Mouse (Mus musculus): ENCODE measurements around the gene Kif5a. TPM values are rescaled to one million over a fixed set of nuclear protein-coding genes. Genes with fewer than 3 reads are reported as not detected.
A peak's percentile ranks its signal among the peaks of the same experiment; 100 is the strongest.

The Kif5a gene
- total RNA-seq, 2 experiments from 2014 or later, result 0.41 to 0.89 TPM

- peak; percentile 94 to 98 for DNase-seq
These were observed 3.3 kb upstream of the Kif5a start, which contains the start of gene Dctn2 for GRCm38 (mm10) chr10:127266112-127267091. Dctn2 (plus strand) TSS chr10:127266368.

GRCm38 (mm10) chr10:127265727-127266111 is 2.6 kb upstream of the Kif5a start:
- DNase-seq, result no peak

DNA sequence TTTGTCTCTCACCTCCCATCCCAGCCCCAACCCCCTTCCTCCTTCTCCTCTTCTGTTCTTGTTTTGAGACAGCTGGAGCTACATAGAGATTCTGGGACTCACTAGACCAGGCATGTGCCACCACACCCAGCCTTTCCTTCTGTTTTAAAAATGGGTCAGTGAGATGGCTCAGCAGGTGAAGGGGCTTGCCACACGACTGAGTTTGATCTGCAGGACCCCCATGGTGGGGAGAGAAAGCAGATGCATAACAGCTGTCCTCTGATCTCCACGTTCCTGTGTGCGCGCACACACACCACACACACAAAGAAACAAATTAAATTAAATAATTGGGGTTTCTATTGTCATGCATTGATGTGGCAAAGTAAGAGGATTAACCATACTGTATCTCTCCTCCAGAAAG is 1.8 kb upstream of the Kif5a start:
- no peak for DNase-seq

- no peak for DNase-seq
These were observed 1.2 kb upstream of the Kif5a start for GRCm38 (mm10) chr10:127264336-127264735.

DNA sequence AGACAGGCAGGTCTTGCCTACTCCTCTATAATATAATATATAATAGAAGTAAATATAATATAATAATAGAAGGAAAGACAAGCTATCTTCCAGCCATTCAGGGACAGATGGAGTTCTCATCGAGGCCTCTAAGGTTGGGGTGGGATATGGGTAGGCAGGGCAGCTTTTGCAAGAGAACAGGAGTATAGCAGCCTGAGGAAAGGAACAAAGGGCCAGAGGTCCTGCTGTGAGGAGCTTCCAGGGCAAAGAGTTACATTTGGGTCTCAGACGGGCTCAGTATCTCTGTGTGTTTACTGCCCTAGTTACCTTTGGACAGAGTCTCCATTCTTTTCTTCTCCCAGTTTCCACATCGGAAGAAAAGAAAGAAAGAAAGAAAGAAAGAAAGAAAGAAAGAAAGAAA is 483 bp upstream of the Kif5a start:
- no peak for DNase-seq

DNA sequence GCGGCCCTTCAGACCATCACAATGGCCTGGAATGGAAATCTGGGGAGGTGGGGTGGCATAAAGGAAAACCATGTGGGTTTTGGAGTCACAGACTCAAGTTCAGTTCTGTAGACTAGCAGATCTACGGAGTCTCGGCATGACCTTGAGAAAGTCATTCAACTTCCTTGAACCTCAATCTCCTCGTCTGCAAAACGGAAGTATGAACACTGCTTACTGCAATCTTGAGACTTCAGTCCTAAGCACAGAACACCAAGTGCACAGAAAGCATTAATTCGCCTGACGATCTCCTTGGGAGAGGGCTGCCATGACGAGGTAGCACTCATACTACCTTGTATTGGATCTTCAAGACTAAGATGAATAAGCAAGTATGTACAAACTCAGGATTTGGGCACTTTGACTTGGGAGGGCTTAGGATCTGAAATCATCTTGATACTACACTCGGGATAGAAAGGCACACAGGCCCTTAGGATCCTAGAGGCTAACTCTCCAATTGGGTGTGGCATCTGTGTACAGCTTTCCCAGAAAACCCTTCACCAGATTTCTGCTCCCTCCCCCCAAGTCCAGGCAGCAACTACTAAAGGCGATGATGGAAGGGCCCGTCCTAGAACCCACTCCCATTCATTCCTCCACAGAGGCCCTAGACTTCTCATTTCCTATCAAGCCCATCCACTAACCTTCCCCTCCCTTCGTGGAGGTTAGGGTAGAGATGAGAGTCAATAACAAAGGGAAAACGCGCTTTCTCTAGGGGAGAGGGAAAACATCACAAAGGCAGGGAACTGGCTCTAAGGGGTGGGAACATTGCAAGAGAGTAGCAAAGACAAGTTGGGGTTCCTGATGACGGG is 1.2 kb downstream of the Kif5a start:
- DNase-seq, result no peak

DNA sequence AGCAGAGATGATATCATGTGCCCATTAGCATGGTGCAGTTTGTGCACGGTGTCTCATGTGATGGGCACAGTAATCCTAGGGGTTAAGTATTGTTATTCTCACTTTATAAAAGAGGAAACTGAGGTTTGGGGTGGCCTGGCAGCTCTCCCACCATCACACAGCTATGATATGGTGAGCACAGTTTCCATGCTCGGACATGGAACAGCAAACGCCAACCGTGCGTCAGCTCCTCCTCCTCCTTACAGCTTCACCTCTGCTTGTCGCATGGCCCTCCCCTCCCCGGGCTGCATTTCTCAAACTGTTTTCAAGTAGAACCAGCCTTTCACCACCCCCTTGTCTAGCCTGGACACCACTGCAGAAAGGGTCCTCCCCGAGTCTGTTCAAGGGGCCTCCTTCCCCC is 4.7 kb downstream of the Kif5a start:
- no peak for DNase-seq

- DNase-seq, result no peak
These were observed 5.4 kb downstream of the Kif5a start for GRCm38 (mm10) chr10:127257790-127258189.

DNA sequence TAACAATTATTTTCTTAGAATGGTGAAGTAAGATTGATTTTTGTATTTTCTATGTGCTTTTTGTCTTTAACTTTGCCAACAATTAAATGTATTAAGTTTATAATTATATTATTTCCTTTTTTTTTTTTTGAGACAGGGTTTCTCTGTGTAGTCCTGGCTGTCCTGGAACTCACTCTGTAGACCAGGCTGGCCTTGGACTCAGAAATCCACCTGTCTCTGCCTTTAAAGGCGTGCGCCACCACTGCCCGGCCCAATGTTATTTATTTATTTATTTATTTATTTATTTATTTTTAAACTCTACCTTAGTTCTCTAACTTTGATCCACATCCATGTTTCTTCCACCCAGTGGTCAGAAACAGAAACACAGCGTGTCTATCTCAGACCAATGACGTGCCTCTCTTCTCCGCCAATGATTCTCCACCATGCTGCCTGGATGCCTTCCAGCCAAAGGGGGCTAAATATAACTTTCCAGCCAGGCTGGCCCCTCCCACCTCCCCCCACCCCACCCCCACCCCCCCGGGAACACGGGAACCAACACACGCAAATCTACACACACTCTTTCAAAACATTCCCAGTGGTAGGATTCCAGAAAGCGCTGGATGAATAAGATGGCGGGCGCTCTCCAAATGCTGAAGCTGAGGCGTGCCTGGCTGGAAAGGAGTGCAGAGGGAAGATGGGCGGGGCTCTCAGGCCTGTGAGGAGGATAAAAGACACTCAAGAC is 7.4 kb downstream of the Kif5a start:
- DNase-seq, result peak; percentile 59 to 78

DNA sequence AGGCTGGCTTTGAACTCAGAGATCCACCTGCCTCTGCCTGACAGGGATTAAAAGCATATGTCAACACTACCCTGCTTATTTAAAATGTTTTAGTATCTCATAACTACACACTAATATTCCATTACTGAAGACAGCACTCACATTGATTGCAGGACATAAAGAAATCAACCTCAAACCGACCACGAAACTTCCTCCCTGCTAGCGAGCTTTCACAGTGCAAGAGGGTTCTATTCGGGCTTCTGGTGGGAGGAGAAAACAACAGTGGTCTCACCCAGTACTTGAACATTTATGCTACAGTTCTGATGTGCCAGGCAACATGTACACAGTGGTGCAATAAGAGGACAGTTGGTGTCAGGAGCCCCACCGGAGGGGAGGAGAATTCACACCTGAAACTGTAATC is 12.3 kb downstream of the Kif5a start:
- no peak for DNase-seq

GRCm38 (mm10) chr10:127238241-127238824 is 24.8 kb downstream of the Kif5a start:
- no peak for DNase-seq

DNA sequence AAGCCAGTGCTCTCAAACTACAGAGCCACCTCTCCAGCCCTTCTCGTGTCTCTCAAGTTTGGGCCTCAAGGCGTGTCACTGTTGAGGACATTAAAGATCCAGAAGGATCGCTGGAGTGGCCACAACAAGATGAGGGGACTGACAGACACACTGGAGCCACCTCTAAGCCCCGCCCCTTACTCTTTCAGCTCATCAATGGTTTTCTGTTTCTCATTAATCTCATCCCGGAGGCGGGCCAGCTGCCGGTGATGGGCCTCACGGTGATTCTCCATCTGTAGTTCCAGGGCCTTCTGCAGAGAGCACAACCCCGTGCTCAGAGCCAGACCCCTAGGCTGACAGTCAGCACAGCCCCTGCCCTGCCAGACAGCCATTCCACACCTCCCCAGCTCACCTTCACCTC is 26.6 kb downstream of the Kif5a start:
- DNase-seq, result no peak

DNA sequence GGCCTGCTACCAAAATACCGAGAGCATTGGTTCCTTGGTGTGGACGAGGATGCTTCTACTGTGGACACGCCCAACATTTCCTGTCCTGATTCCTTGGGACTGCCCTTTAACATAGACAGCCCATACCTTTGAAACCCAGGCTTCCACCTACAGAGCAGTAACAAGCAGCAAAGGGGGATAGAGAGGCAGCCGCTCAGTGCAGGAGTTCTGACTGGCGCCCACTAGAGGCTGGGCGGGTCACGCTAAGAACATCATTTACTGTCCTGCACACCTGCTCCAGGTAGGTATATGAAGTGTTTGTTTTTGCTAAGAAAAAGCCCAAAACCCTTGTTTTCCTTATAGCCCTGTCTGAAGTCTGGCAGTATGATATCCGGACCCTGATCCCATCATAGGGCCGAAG is 30.0 kb downstream of the Kif5a start:
- no peak for DNase-seq

GRCm38 (mm10) chr10:127231741-127232140 is 31.4 kb downstream of the Kif5a start:
- DNase-seq, result no peak

DNA sequence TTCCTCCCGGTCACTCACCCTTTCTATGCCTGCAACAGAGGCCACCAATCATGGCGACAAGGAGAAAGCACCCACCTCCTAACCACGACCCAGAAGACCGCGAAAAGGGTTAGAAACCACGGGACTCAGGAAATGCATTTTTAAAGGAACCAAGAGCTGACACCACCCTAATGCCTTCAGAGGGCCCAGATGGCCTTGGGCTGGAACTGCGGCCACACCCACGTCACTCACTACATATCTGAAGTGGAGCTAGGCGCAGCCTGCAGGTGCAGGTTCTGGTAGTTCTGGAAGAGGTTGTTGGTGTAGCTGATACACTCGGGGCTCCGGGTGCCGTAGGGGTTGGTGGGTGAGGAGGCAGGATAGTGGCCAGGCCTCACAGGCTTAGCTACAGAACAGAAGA is 32.5 kb downstream of the Kif5a start:
- no peak for DNase-seq

GRCm38 (mm10) chr10:127228897-127229296 is 34.3 kb downstream of the Kif5a start:
- peak; percentile 66 to 87 for DNase-seq

DNA sequence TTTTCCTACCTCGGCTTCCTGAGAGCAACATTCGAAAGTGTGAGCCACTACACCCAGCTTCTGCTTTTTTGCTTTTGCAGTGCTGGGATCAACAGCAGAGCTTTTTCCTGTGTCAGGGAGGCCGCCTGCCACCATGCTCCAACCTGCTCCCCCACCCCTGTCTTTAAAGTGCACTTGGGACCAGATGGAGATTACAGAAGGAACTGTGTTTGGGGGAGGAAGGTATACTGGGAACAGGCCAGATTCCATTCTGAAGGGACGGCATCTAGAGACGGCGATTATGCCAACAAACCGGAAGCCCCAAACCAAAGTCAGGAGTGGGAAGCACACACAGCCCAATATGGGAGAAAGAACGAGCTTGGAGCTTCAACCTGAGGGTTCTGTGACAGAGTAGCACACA is 36.0 kb downstream of the Kif5a start:
- DNase-seq, result no peak

DNA sequence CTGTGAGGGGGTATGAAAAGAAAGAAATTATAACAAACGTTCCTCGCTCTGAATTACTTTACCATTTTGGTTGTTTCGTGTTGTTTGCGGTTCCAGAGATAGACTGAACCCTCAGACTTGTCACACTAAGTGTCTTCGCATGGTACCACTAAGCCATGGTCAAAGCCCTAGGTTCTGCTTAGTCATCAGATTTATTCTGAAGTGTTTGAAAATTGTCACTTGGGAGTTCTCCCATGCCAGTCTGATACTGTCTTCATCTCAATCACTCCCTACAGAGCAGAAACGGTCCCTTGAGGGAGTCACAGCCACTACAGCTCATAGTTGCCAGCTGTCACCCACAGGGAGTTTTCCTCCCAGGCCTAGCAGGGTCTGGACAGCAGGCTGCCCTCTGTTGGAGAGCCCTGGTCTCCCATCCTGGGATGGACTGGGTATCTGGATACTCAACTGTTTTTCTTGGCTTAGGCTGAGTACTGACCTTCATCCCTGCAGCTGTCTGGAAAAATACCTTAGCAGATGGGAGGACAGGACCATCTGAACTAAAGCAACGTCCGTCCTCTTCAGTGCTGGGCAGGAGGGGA is 36.7 kb downstream of the Kif5a start:
- no peak for DNase-seq

- DNase-seq, result no peak
These were observed 37.4 kb downstream of the Kif5a start for GRCm38 (mm10) chr10:127225732-127226131.

GRCm38 (mm10) chr10:127225213-127225612 is 37.9 kb downstream of the Kif5a start:
- DNase-seq, result no peak

DNA sequence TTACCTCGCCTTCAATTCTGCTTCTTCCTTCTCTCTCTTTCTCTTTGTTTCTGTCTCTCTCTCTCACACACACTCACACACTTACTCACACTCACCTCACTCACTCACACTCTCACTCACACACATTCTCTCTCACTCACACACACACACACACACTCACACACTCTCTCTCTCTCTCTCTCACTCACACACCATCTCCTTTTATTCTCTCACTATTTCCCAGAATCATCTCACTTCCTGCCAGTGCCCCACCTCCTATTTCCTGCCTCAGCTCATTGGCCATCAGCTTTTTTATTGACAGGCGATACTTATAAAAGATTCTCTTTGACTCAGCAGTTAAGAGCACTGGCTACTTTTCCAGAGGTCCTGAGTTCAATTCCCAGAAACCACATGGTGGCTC is 44.8 kb downstream of the Kif5a start:
- no peak for DNase-seq

DNA sequence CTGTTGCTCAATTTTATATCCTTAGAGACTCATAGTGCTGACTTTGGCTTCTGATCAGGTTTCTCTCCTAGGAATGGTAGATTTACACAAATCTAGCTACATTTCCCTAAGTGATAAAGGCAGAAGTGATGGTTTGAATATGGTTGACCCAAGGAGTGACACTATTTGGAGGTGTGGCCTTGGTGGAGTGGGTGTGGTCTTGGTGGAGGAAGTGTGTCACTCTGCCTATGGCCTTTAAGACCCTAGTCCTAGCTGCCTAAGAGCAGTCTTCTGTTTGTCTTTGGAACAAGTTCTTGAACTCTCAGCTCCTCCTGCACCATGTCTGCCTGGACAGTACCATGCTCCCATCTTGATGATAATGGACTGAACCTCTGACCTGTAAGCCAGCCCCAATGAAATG is 46.0 kb downstream of the Kif5a start:
- no peak for DNase-seq

Measured in heart, adult 18-20 months (tissue).